Mouse (Mus musculus) MEL (cell line): ENCODE measurements around the gene Gpx6. TPM values are rescaled to one million over a fixed set of nuclear protein-coding genes. Genes with fewer than 3 reads are reported as not detected.

Experiments
- DNase-seq: peaks from one replicate; pipeline ENCODE4 v3.0.0; 2011; ENCODE audit warnings: low read depth, low spot score
- H3K27ac ChIP-seq: 2 replicates; pipeline ENCODE4 v1.5.1; 2012; ENCODE audit warnings: low read depth, mild to moderate bottlenecking, control low read depth, low read length, moderate library complexity; ENCODE audit not compliant: control insufficient read depth
- H3K27me3 ChIP-seq, 2 experiments: fragments of 150-350 bp in 1 of 2; sonication (generic) in 1 of 2; 2 replicates each; pipeline ENCODE4 v1.6.1; 2012; ENCODE audit warnings: low read length in 2 of 2, mild to moderate bottlenecking in 2 of 2, improper control_type of control experiment in 1 of 2, moderate library complexity in 1 of 2; ENCODE audit not compliant: insufficient read depth in 2 of 2, control insufficient read depth in 1 of 2
- H3K36me3 ChIP-seq, 2 experiments: 2 replicates each; pipeline ENCODE4 v1.6.1; 2012 to 2014; ENCODE audit warnings: low read length in 2 of 2, improper control_type of control experiment in 1 of 2, inconsistent platforms in 1 of 2, mild to moderate bottlenecking in 1 of 2; ENCODE audit not compliant: insufficient read depth in 2 of 2, control insufficient read depth in 1 of 2
- H3K4me1 ChIP-seq, 2 experiments: fragments of 150-350 bp in 1 of 2; sonication (generic) in 1 of 2; 2 replicates each; pipeline ENCODE4 v1.6.1; 2012; ENCODE audit warnings: low read length in 2 of 2, improper control_type of control experiment in 1 of 2, mild to moderate bottlenecking in 1 of 2; ENCODE audit not compliant: insufficient read depth in 2 of 2, control insufficient read depth in 1 of 2
- H3K4me3 ChIP-seq, 2 experiments: fragments of 150-350 bp in 1 of 2; sonication (generic) in 1 of 2; 2 replicates each; pipeline ENCODE4 v1.5.1; 2012; ENCODE audit warnings: low read depth in 2 of 2, low read length in 2 of 2, mild to moderate bottlenecking in 2 of 2, moderate library complexity in 2 of 2, control low read depth in 1 of 2, improper control_type of control experiment in 1 of 2; ENCODE audit not compliant: control insufficient read depth in 1 of 2, insufficient read depth in 1 of 2
- H3K79me2 ChIP-seq: 2 replicates; pipeline ENCODE4 v1.6.1; 2012; ENCODE audit warnings: mild to moderate bottlenecking, low read length, moderate library complexity; ENCODE audit not compliant: control insufficient read depth, poor library complexity, insufficient read depth
- H3K9ac ChIP-seq: 2 replicates; pipeline ENCODE4 v1.6.1; 2012; ENCODE audit warnings: low read depth, mild to moderate bottlenecking, control low read depth, low read length, moderate library complexity; ENCODE audit not compliant: control insufficient read depth, poor library complexity, severe bottlenecking
- H3K9me3 ChIP-seq: fragments of 150-350 bp; sonication (generic); replicated peaks from 2 replicates; pipeline ENCODE4 v1.6.1; 2012; ENCODE audit warnings: mild to moderate bottlenecking, low read length, improper control_type of control experiment, moderate library complexity; ENCODE audit not compliant: insufficient read depth
- BHLHE40 ChIP-seq: IDR thresholded peaks from 2 replicates; pipeline ENCODE4 v1.6.1; 2012; ENCODE audit warnings: low read depth, mild to moderate bottlenecking, inconsistent platforms, low read length, improper control_type of control experiment, borderline replicate concordance
- CHD1 ChIP-seq: IDR thresholded peaks from 2 replicates; pipeline ENCODE4 v1.6.1; 2012; ENCODE audit warnings: low read depth, mild to moderate bottlenecking, inconsistent platforms, low read length, improper control_type of control experiment
- E2F4 ChIP-seq: IDR thresholded peaks from 2 replicates; pipeline ENCODE4 v1.6.1; 2011; ENCODE audit warnings: low read depth, low read length, improper control_type of control experiment, borderline replicate concordance
- ELF1 ChIP-seq: IDR thresholded peaks from 2 replicates; pipeline ENCODE4 v1.6.1; 2014; ENCODE audit warnings: low read depth, mild to moderate bottlenecking, inconsistent platforms, low read length, improper control_type of control experiment, moderate library complexity
- GATA1 ChIP-seq: IDR thresholded peaks from 2 replicates; pipeline ENCODE4 v1.6.1; 2011; ENCODE audit warnings: low read depth, low read length, improper control_type of control experiment
- HCFC1 ChIP-seq: IDR thresholded peaks from 2 replicates; pipeline ENCODE4 v1.6.1; 2012; ENCODE audit warnings: low read depth, mild to moderate bottlenecking, inconsistent platforms, low read length, improper control_type of control experiment, moderate library complexity
- JUND ChIP-seq: IDR thresholded peaks from 2 replicates; pipeline ENCODE4 v1.6.1; 2011; ENCODE audit warnings: low read depth, mild to moderate bottlenecking, improper control_type of control experiment, low read length
- KAT2A ChIP-seq: conservative IDR thresholded peaks from 2 replicates; pipeline ENCODE4 v1.6.1; 2012; ENCODE audit warnings: low read depth, low read length, improper control_type of control experiment, inconsistent platforms
- MAX ChIP-seq: IDR thresholded peaks from 2 replicates; pipeline ENCODE4 v1.6.1; 2011; ENCODE audit warnings: low read length, improper control_type of control experiment
- MAZ ChIP-seq: IDR thresholded peaks from 2 replicates; pipeline ENCODE4 v1.6.1; 2012; ENCODE audit warnings: low read depth, mild to moderate bottlenecking, inconsistent platforms, low read length, improper control_type of control experiment
- MEF2A ChIP-seq: IDR thresholded peaks from 2 replicates; pipeline ENCODE4 v1.6.1; 2014; ENCODE audit warnings: low read depth, mild to moderate bottlenecking, inconsistent platforms, low read length, improper control_type of control experiment; ENCODE audit not compliant: poor library complexity, insufficient replicate concordance, severe bottlenecking; ENCODE audit errors: extremely low read depth
- MXI1 ChIP-seq: IDR thresholded peaks from 2 replicates; pipeline ENCODE4 v1.6.1; 2011; ENCODE audit warnings: mild to moderate bottlenecking, low read depth, low read length, improper control_type of control experiment
- MYB ChIP-seq: IDR thresholded peaks from 2 replicates; pipeline ENCODE4 v1.6.1; 2011; ENCODE audit warnings: mild to moderate bottlenecking, low read depth, low read length, improper control_type of control experiment
- MYC ChIP-seq: IDR thresholded peaks from 2 replicates; pipeline ENCODE4 v1.6.1; 2011; ENCODE audit warnings: low read depth, mild to moderate bottlenecking, low read length, improper control_type of control experiment, moderate library complexity
- NELFE ChIP-seq: IDR thresholded peaks from 2 replicates; pipeline ENCODE4 v1.6.1; 2011; ENCODE audit warnings: low read depth, low read length, improper control_type of control experiment
- NRF1 ChIP-seq: IDR thresholded peaks from 2 replicates; pipeline ENCODE4 v1.6.1; 2014; ENCODE audit warnings: low read depth, mild to moderate bottlenecking, inconsistent platforms, low read length, improper control_type of control experiment, moderate library complexity; ENCODE audit not compliant: poor library complexity, insufficient read depth, severe bottlenecking
- POLR2A ChIP-seq, 2 experiments: IDR thresholded peaks; 2 replicates each; pipeline ENCODE4 v1.6.1; 2011 to 2012; ENCODE audit warnings: low read length in 2 of 2, mild to moderate bottlenecking in 2 of 2, control low read depth in 1 of 2, improper control_type of control experiment in 1 of 2, low read depth in 1 of 2, moderate library complexity in 1 of 2; ENCODE audit not compliant: control insufficient read depth in 1 of 2, insufficient read depth in 1 of 2, poor library complexity in 1 of 2
- POLR2AphosphoS2 ChIP-seq: IDR thresholded peaks from 2 replicates; pipeline ENCODE4 v1.6.1; 2011; ENCODE audit warnings: low read length, improper control_type of control experiment
- POLR2AphosphoS5 ChIP-seq: IDR thresholded peaks from 2 replicates; pipeline ENCODE4 v1.6.1; 2012; ENCODE audit warnings: low read depth, borderline replicate concordance, mild to moderate bottlenecking, inconsistent platforms, low read length, moderate library complexity, mixed read lengths
- SIN3A ChIP-seq: IDR thresholded peaks from 2 replicates; pipeline ENCODE4 v1.6.1; 2012; ENCODE audit warnings: low read length, improper control_type of control experiment, inconsistent platforms
- SMC3 ChIP-seq: IDR thresholded peaks from 2 replicates; pipeline ENCODE4 v1.6.1; 2011; ENCODE audit warnings: low read depth, low read length, improper control_type of control experiment
- TAL1 ChIP-seq: IDR thresholded peaks from 2 replicates; pipeline ENCODE4 v1.6.1; 2012; ENCODE audit warnings: mild to moderate bottlenecking, inconsistent platforms, low read length, moderate library complexity, mixed read lengths
- TBP ChIP-seq: IDR thresholded peaks from 2 replicates; pipeline ENCODE4 v1.8.0; 2011; ENCODE audit warnings: low read depth, low read length, improper control_type of control experiment
- UBTF ChIP-seq: IDR thresholded peaks from 2 replicates; pipeline ENCODE4 v1.6.1; 2012; ENCODE audit warnings: low read depth, mild to moderate bottlenecking, inconsistent platforms, low read length, improper control_type of control experiment, moderate library complexity, borderline replicate concordance; ENCODE audit not compliant: insufficient read depth
- USF1 ChIP-seq: IDR thresholded peaks from 2 replicates; pipeline ENCODE4 v1.6.1; 2014; ENCODE audit warnings: low read depth, mild to moderate bottlenecking, inconsistent platforms, low read length, improper control_type of control experiment, moderate library complexity
- USF2 ChIP-seq, 2 experiments: IDR thresholded peaks; 2 replicates each; pipeline ENCODE4 v1.6.1; 2011 to 2012; ENCODE audit warnings: improper control_type of control experiment in 2 of 2, low read length in 2 of 2, borderline replicate concordance in 1 of 2, inconsistent platforms in 1 of 2, low read depth in 1 of 2, mild to moderate bottlenecking in 1 of 2; ENCODE audit not compliant: insufficient read depth in 1 of 2
- ZC3H11A ChIP-seq: IDR thresholded peaks from 2 replicates; pipeline ENCODE4 v1.6.1; 2012; ENCODE audit warnings: low read depth, mild to moderate bottlenecking, inconsistent platforms, low read length, improper control_type of control experiment
- ZKSCAN1 ChIP-seq: IDR thresholded peaks from 2 replicates; pipeline ENCODE4 v1.6.1; 2012; ENCODE audit warnings: low read depth, mild to moderate bottlenecking, inconsistent platforms, low read length, improper control_type of control experiment, moderate library complexity
- ZMIZ1 ChIP-seq: IDR thresholded peaks from 2 replicates; pipeline ENCODE4 v1.6.1; 2012; ENCODE audit warnings: low read depth, mild to moderate bottlenecking, inconsistent platforms, low read length, improper control_type of control experiment, moderate library complexity
- polyA plus RNA-seq, 2 experiments: library from polyadenylated mRNA; stranded (reverse) in 1 of 2; unstranded in 1 of 2; fragments of >175 nt in 1 of 2; fragments of >200 nt in 1 of 2; gene quantifications; 2 replicates each; pipeline versions ENCODE4 v1.2.1 to v1.2.4; 2012; ENCODE audit warnings: low replicate concordance in 2 of 2, low read depth in 1 of 2; ENCODE audit not compliant: insufficient read length in 2 of 2, insufficient read depth in 1 of 2, missing spikeins in 1 of 2
- total RNA-seq: library from RNA; depleted of rRNA; stranded (reverse); fragments of 300-350 nt; gene quantifications from 2 replicates; pipeline ENCODE4 v1.2.3, GENCODE M21; 2012

The Gpx6 gene
- total and polyA plus RNA-seq, 3 experiments, result not detected

GRCm38 (mm10) chr13:21350593-21350992, 38.7 kb downstream of the Gpx6 start:
- DNase-seq, result no peak
- Histone ChIP-seq H3K4me1 (no peaks in the 10 kb centered on the region), H3K4me3 (no peak overlapping the region), H3K79me2 (no peaks in the 10 kb centered on the region)
- TF ChIP-seq MEF2A (no peak), MAZ (no peak), UBTF (no peak), JUND (no peak), NRF1 (no peak), E2F4 (no peak), KAT2A (no peak), POLR2A (IDR thresholded peaks at IDR 0.05; ENCODE audit: control insufficient read depth in 1 of 2, insufficient read depth in 1 of 2, low read depth in 1 of 2, low read length in 2 of 2, poor library complexity in 1 of 2) (no peak), NELFE (no peak), MYB (no peak), POLR2AphosphoS5 (no peak)
- TF ChIP-seq, all 39 proteins: peak for 0
- Histone ChIP-seq H3K9me3 (no peaks in the 10 kb centered on the region), H3K36me3 (no peaks in the 10 kb centered on the region), H3K27me3 (peaks cover 4 to 6% of the 10 kb centered on the region in 2 experiments), H3K9ac (no peak overlapping the region), H3K27ac (no peak overlapping the region)

- peaks cover under 1 to 5% of the 10 kb centered on the region in 2 experiments; a peak in 2 of 4 replicates for H3K4me1 ChIP-seq
- peaks cover 2% of the 10 kb centered on the region for H3K79me2 ChIP-seq
- H3K9me3 ChIP-seq, result no peaks in the 10 kb centered on the region
- peaks cover 0 to 24% of the 10 kb centered on the region in 2 experiments; a peak in 2 of 4 replicates for H3K36me3 ChIP-seq
- H3K27ac ChIP-seq, result peak within 1 kb of the TSS; percentile 54
- DNase-seq, result peak; percentile 96
- peak within 1 kb of the TSS; percentile 74 to 75 for H3K4me3 ChIP-seq
- H3K27me3 ChIP-seq, result no peaks in the 10 kb centered on the region; a peak in 1 of 4 replicates
- H3K9ac ChIP-seq, result peak within 1 kb of the TSS; percentile 88
- TF ChIP-seq KAT2A (peak; percentile 66; the same call in 1 of the 2 replicates), MAZ (0 out of 2 replicates have a peak, but pooled peaks have one; percentile 32), JUND (no peak), ZKSCAN1 (no peak), CHD1 (no peak), USF1 (no peak), POLR2AphosphoS5 (no peak), POLR2AphosphoS2 (peak; percentile 85), GATA1 (0 out of 2 replicates have a peak, but pooled peaks have one; percentile 19), MXI1 (peak; percentile 81), MAX (peak; percentile 63), SIN3A (peak; percentile 87), NELFE (peak; percentile 95), ELF1 (peak; percentile 94), USF2 (IDR thresholded peaks at IDR 0.05; ENCODE audit: borderline replicate concordance in 1 of 2, insufficient read depth in 1 of 2, low read depth in 1 of 2, low read length in 2 of 2) (no peak), TAL1 (no peak), ZMIZ1 (peak; percentile 43; the same call in 1 of the 2 replicates), HCFC1 (peak; percentile 91), POLR2A (IDR thresholded peaks at IDR 0.05; ENCODE audit: control insufficient read depth in 1 of 2, insufficient read depth in 1 of 2, low read depth in 1 of 2, low read length in 2 of 2, poor library complexity in 1 of 2) (peak; percentile 83 to 96), BHLHE40 (no peak), SMC3 (no peak), MYC (peak; percentile 86), ZC3H11A (no peak), TBP (peak; percentile 82)
These were observed 50.8 kb downstream of the Gpx6 start, which contains the start of gene Zscan12 for GRCm38 (mm10) chr13:21362621-21363248. Gene Zscan12 (plus strand): TSS chr13:21362820.
